Mouse (Mus musculus) neural tube, embryonic 13.5 days (tissue): ENCODE data around the gene Mrpl4. TPM values are rescaled to one million over a fixed set of nuclear protein-coding genes. Genes with fewer than 3 reads are reported as not detected.
"Not testable (repeated sequence)": the region's sequence is repeated elsewhere in the genome, so short reads cannot be mapped to it uniquely, and the experiment has no call there.

Experiments used
- ATAC-seq: fragments of 200-750 bp; cut with Nextera tagmentation; 2 replicates; pipeline ENCODE4 v1.8.0; 2017; ENCODE audit warnings: low read depth, mild to moderate bottlenecking, moderate TSS enrichment, moderate library complexity
- H3K27ac ChIP-seq: fragments of 300-500 bp; sonication (generic); replicated peaks from 2 replicates; pipeline ENCODE4 v1.5.1; 2015; ENCODE audit warnings: moderate library complexity, mild to moderate bottlenecking, inconsistent platforms
- H3K27me3 ChIP-seq: fragments of 300-500 bp; sonication (generic); 2 replicates; pipeline ENCODE4 v1.6.1; 2015; ENCODE audit warnings: mild to moderate bottlenecking, inconsistent platforms
- H3K36me3 ChIP-seq: fragments of 300-500 bp; sonication (generic); 2 replicates; pipeline ENCODE4 v1.6.1; 2015; ENCODE audit warnings: mild to moderate bottlenecking, inconsistent platforms
- H3K4me1 ChIP-seq: fragments of 300-500 bp; sonication (generic); replicated peaks from 2 replicates; pipeline ENCODE4 v1.6.1; 2015; ENCODE audit warnings: inconsistent platforms
- H3K4me2 ChIP-seq: fragments of 300-500 bp; sonication (generic); 2 replicates; pipeline ENCODE4 v1.6.1; 2015; ENCODE audit warnings: inconsistent platforms, mild to moderate bottlenecking, moderate library complexity
- H3K4me3 ChIP-seq: fragments of 300-500 bp; sonication (generic); 2 replicates; pipeline ENCODE4 v1.5.1; 2015; ENCODE audit warnings: mild to moderate bottlenecking, inconsistent platforms
- H3K9ac ChIP-seq: fragments of 300-500 bp; sonication (generic); 2 replicates; pipeline ENCODE4 v1.6.1; 2015; ENCODE audit warnings: moderate library complexity, mild to moderate bottlenecking, inconsistent platforms
- H3K9me3 ChIP-seq: fragments of 300-500 bp; sonication (generic); 2 replicates; pipeline ENCODE4 v1.6.1; 2016; ENCODE audit warnings: inconsistent platforms
- WGBS: fragments of 180-500 bp; shearing (Covaris S2); methylation state at CpG from one replicate; pipeline ENCODE4 v1.1.7; 2015; 5-methylcytosine and 5-hydroxymethylcytosine counted together
- polyA plus RNA-seq: library from polyadenylated mRNA; unstranded; fragments of >200 nt; fragmentation: Nextera tagmentation; extraction: Ambion mirVana; gene quantifications from 2 replicates; pipeline ENCODE4 v1.2.1, GENCODE M21; 2015

Gene Mrpl4
- polyA plus RNA-seq, 1 experiment from 2014 or later = 105 TPM

DNA sequence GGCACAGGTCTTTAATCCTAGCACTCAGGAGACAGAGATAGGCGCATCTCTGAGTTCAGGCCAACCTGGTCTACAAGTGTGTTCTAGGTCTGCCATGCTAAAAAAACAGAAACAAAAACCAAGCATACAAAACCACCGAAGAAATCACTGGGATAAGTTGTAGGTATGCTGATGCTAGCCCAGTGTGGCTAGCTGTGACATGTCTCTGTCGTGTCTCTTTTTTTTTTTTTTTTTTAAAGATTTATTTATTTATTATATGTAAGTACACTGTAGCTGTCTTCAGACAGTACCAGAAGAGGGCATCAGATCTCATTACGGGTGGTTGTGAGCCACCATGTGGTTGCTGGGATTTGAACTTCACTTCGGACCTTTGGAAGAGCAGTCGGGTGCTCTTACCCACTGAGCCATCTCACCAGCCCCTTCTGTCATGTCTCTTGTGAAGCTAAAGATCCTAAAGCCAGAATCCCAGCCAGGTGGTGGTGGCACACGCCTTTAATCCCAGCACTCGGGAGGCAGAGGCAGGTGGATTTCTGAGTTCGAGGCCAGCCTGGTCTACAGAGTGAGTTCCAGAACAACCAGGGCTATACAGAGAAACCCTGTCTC is 8.5 kb downstream of the Mrpl4 start:
- not testable (repeated sequence) for H3K27ac ChIP-seq, H3K4me3 ChIP-seq, H3K9me3 ChIP-seq, H3K4me2 ChIP-seq, ATAC-seq, H3K9ac ChIP-seq, H3K4me1 ChIP-seq
- H3K27me3 ChIP-seq = peaks cover 41% of the 10 kb centered on the region
- WGBS = 69% methylated on average over 9 of the region's 9 CpGs
- H3K36me3 ChIP-seq = peaks cover 36% of the 10 kb centered on the region

DNA sequence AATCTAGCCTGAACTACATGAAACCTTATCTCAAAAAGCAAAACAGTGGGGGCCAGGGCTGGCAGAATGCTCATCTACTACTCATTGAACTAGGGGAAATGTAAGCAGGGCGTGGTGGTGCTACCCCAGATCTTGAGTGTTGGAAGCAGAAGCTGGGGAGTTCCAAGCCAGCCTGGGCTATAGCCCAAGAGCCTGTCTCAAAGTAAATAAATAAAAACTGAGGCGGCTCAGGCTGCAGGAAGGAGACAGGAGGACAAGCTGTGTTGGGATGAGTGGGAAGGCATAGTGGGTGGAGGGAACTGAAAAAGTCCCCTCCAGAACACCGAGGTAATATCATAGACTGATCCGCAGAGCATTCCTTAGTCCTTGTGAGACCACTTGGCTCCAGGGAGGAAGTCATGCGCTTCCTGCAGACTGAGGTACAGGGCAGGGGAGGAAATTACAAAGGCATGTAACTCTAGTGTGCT is 9.3 kb downstream of the Mrpl4 start:
- Histone ChIP-seq H3K36me3 (peaks cover 28% of the 10 kb centered on the region), H3K27ac (no peak overlapping the region)
- 73% methylated on average over 5 of the region's 5 CpGs for WGBS

DNA sequence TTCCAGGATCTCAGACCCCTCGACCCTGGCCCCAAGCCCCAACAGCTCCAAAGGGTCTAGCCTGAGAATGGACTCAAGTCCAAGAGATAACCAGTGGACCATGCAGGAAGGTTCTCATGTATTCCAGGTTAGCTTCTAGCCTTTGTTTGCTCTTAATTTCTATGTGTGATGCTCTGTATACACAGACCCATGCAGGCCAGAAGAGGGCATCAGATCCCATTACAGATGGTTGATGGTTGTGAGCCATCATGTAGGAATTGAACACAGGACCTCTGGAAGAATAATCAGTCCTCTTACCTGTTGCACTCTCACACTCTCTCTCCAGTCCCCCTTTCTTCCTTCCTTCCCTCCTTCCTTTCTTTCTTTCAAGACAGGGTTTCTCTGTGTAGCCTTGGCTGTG is 9.8 kb downstream of the Mrpl4 start:
- no peak for ATAC-seq
- 54% methylated on average over 1 of the region's 1 CpGs for WGBS
- H3K4me3 ChIP-seq = no peak overlapping the region

More for the DNA sequence above, 9.3 kb downstream of the Mrpl4 start:
- peaks cover 10% of the 10 kb centered on the region for H3K4me1 ChIP-seq
- H3K4me3 ChIP-seq = no peak overlapping the region
- no peak overlapping the region for H3K4me2 ChIP-seq
- H3K9me3 ChIP-seq = no peaks in the 10 kb centered on the region
- no peak for ATAC-seq
- H3K9ac ChIP-seq = no peak overlapping the region
- H3K27me3 ChIP-seq = peaks cover 49% of the 10 kb centered on the region

DNA sequence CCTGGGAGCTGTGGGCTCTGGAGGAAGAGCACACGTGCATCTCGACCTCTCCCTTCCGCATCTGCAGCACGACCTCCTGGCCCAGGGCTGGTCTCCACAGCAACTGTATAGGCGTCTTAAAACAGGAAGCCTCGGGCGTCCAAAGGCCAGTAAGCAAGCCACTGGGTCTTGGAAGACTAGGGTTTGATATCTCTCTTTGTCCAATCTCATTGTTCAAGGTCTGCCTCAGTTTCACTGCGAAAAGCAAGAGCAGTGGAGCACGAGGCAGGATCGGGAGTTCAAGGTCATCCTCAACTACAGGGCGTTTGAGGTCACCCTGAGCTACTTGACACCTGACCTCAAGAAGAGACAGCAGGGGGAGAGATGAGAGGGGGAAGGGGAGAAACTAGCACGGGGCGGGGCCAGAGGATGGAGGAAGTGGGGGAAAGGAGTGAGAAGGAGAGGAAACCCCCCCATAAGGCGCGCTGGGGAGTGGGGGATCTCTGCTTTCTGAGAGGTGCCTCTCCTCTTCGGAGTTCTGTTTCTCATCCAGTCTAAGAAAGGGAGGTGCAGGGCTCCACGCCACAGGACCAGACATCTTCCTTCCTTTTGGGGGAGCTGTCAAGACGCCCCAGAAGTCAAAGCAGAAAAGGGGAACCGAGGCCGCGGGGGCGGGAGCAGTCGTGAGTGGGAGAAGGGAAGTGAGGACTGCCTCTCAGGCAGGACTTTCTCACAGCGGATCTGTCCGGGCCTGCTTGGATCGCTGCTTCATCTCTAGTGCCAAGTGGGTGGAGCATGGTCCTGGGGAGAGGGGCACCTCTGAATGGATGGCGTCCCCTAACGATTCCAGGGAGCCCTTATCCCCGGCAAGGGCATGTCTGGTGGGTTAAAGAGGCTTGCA is 12.4 kb downstream of the Mrpl4 start:
- Histone ChIP-seq H3K27me3 (peaks cover 76% of the 10 kb centered on the region), H3K4me2 (peak overlapping the region; percentile 47), H3K9ac (no peak overlapping the region), H3K4me3 (peak overlapping the region; percentile 25), H3K4me1 (peaks cover 10% of the 10 kb centered on the region), H3K27ac (no peak overlapping the region), H3K9me3 (no peaks in the 10 kb centered on the region), H3K36me3 (no peaks in the 10 kb centered on the region)
- 0 out of 2 replicates have a peak, but pooled peaks have one; percentile 37 for ATAC-seq
- WGBS = 1% methylated on average over 28 of the region's 29 CpGs

More for the DNA sequence above, 9.8 kb downstream of the Mrpl4 start:
- Histone ChIP-seq H3K27me3 (peaks cover 54% of the 10 kb centered on the region), H3K4me2 (no peak overlapping the region), H3K36me3 (peaks cover 23% of the 10 kb centered on the region), H3K9me3 (no peaks in the 10 kb centered on the region), H3K4me1 (peaks cover 10% of the 10 kb centered on the region), H3K9ac (no peak overlapping the region), H3K27ac (no peak overlapping the region)

DNA sequence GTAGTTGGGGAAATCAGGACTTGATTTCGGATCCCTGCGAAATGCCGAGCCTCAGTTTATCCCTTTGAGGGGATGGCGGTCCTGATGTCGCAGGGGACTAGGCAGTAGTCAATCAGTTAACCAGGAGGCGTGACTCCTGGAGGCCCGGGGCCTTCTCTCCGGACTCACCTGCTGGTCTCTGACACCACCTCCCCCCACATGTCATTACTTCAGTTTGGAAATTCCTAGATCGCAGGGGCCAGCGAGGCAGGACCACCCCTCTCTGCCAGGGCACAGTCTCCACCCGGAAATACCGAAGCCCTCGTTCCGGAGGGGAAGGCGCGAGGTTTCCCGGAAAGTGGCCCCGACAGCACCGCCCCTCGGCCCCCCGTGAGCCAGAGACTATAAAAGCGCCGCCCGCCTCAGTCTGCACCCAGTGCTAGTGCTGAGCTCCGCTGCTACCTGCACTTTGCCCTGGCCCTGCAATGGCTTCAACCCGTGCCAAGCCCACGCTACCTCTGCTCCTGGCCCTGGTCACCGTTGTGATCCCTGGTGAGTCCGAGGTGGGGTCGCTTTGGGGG is 13.1 kb downstream of the Mrpl4 start, which contains the start of gene Icam1:
TSS of gene Icam1 (plus strand) at position 415 of the 560 bp plus-strand sequence.
- Histone ChIP-seq H3K4me3 (peak within 1 kb of the TSS; percentile 25), H3K27me3 (peaks cover 76% of the 10 kb centered on the region), H3K4me2 (peak within 1 kb of the TSS; percentile 47), H3K9me3 (no peaks in the 10 kb centered on the region), H3K9ac (0 out of 2 replicates have a peak within 1 kb of the TSS, but pooled peaks have one; percentile 13), H3K27ac (no peak within 1 kb of the TSS), H3K36me3 (no peaks in the 10 kb centered on the region), H3K4me1 (peaks cover 10% of the 10 kb centered on the region)
- no peak for ATAC-seq
- under 1% methylated on average over 30 of the region's 30 CpGs for WGBS

DNA sequence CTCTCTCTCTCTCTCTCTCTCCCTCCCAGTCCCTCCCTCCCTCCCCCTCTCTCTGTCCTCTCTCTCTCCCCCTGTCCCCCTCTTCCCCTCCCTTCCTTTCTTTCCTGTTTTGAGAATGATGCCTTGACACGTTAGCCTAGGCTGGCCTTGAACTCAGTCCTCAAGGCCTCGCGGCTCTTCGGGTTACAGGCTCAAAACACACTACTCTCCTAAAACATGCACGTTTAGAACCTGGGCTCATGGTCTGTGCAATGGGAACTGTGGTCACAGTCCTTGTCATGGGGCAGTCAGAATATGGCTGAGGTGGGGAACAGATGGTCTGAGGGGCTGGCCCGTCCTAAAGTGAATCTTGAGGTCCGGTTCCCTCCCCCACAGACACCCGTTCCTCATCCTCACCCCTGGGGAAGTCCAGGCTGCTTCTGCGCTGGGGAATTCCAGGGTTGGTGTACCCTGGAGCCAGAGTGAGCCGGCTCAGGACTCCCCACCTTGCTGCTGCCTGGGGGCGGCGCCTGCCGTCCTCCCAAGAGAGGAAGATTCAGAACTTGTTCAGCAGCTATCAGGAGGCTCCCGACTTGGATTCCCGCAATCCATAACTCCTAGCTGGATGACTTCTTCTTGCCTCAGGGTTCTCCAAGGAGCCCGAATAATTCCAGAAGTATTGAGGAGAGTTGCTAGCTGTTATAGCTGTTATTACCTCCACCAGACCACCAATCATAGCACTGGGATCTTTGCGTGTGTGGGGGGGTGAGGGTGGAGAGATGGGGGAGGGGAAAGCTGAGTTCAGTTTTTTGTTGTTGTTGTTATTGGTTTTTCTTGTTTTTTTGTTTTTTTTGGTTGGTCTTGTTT is 14.0 kb downstream of the Mrpl4 start:
- Histone ChIP-seq H3K27ac (no peak overlapping the region), H3K4me2 (peak overlapping the region; percentile 47; the same call in 1 of the 2 replicates), H3K9me3 (no peaks in the 10 kb centered on the region), H3K4me1 (peaks cover 10% of the 10 kb centered on the region), H3K9ac (no peak overlapping the region), H3K27me3 (peaks cover 79% of the 10 kb centered on the region), H3K4me3 (peak overlapping the region; percentile 25), H3K36me3 (no peaks in the 10 kb centered on the region)
- ATAC-seq = no peak
- 6% methylated on average over 17 of the region's 17 CpGs for WGBS

DNA sequence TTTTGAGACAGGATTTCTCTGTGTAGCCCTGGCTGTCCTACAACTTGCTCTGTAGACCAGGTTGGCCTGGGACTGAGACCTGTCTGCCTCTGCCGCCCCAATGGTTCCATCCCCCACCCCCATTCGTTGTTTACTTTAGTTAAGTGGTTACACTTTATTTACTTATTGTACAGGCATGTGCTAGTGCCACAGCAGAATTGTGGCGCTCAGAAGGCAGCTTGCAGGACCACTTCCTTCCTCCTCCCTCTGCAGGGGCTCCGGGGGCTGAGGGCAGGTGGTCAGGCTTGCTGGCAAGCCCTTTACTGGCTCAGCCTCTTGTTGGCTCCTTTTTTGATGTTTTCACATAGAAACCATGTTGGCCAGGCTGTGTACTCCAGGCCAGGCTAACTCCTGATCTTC is 14.6 kb downstream of the Mrpl4 start:
- Histone ChIP-seq H3K36me3 (no peaks in the 10 kb centered on the region), H3K27ac (no peak overlapping the region), H3K27me3 (peaks cover 79% of the 10 kb centered on the region), H3K4me1 (peaks cover 10% of the 10 kb centered on the region), H3K4me2 (no peak overlapping the region), H3K9ac (no peak overlapping the region), H3K4me3 (no peak overlapping the region; the same call in 1 of the 2 replicates), H3K9me3 (no peaks in the 10 kb centered on the region)
- ATAC-seq = no peak
- WGBS = 36% methylated on average over 4 of the region's 4 CpGs

DNA sequence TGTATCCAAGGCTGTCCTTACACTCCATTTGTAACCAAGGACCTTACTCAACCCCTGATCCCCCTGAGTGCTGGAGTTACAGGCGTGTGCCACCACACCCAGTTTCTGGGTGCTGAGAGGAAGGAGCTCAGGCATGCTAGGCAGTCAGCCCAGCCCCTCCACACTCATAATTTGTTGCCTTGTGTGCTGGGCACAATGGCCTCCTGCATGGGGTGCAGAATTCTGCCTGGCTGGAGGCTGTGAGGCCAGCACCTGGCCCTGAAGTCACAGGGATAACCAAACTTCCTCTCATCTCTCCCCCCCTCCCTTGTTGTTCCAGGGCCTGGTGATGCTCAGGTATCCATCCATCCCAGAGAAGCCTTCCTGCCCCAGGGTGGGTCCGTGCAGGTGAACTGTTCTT is 16.1 kb downstream of the Mrpl4 start:
- 64% methylated on average over 2 of the region's 2 CpGs for WGBS
- Histone ChIP-seq H3K9me3 (no peaks in the 10 kb centered on the region), H3K4me2 (no peak overlapping the region), H3K4me1 (peaks cover 10% of the 10 kb centered on the region), H3K4me3 (no peak overlapping the region), H3K9ac (no peak overlapping the region), H3K36me3 (no peaks in the 10 kb centered on the region), H3K27me3 (peaks cover 67% of the 10 kb centered on the region), H3K27ac (no peak overlapping the region)
- no peak for ATAC-seq

DNA sequence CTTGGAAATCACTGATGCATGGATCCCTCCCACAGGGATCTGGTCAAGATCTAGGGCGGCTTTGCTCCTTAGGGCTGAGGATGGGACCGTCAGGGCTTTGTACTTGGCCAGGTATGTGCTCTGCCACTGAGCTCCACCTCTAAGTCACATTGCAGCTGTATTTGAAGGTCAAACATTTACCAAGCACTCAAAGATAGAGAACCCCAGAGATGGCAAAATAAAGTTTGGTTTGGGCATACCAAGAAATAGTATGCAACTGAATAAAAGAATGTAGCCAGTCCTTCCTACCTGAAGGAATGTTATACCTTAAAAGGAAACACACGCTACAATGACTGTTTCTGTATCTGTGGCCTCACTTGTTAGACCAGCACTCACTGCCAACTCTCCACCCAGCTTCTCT is 18.8 kb downstream of the Mrpl4 start:
- 80% methylated on average over 3 of the region's 3 CpGs for WGBS
- ATAC-seq = no peak
- no peak overlapping the region for H3K9ac ChIP-seq
- H3K27me3 ChIP-seq = peaks cover 51% of the 10 kb centered on the region
- no peaks in the 10 kb centered on the region for H3K9me3 ChIP-seq
- no peaks in the 10 kb centered on the region for H3K36me3 ChIP-seq
- no peak overlapping the region for H3K27ac ChIP-seq
- no peak overlapping the region for H3K4me3 ChIP-seq
- H3K4me2 ChIP-seq = no peak overlapping the region
- no peaks in the 10 kb centered on the region for H3K4me1 ChIP-seq

DNA sequence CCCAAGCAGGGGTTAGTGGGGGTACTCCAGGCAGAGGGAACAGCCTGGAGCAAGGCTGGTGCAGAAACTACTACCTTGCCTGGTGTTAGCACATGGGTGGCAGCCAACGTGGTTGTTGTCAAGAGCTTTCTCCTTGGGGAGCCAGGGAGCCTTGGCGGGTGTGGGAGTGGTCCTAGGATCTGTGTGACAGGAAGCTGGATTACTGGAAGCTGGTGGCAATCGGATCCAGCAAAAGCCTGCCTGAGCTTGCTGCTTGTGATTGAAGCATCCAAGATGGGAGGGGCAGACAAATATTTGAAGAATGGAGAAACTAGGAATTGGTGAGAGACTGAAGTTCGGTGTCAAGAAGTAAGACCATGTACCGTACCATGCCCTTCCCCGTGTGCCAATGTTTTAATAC is 19.8 kb downstream of the Mrpl4 start:
- Histone ChIP-seq H3K9me3 (no peaks in the 10 kb centered on the region), H3K27me3 (peaks cover 51% of the 10 kb centered on the region), H3K4me2 (no peak overlapping the region), H3K4me1 (0 out of 2 replicates have a peak, but pooled peaks cover 1% of the 10 kb centered on the region), H3K4me3 (no peak overlapping the region), H3K36me3 (no peaks in the 10 kb centered on the region), H3K27ac (no peak overlapping the region), H3K9ac (no peak overlapping the region)
- 67% methylated on average over 6 of the region's 6 CpGs for WGBS
- no peak for ATAC-seq

DNA sequence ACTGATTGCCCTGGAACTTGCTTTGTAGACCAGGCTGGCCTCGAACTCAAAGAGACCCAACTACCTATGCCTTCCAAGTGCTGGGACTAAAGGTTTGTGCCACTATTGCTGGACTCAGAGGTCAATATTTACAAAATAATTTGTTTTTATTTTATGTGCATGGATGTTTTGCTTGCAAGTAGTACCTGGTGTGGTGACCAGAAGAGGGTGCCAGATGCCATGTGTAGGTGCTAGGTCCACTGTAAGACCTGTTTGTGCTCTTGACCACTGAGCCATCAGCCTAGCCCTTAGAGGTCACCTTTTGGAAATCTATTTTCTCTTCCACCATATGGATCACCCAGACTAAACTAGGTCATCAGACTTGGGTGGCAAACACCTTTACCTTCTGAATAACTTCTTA is 20.2 kb downstream of the Mrpl4 start:
- no peak overlapping the region for H3K9ac ChIP-seq
- H3K4me1 ChIP-seq = peaks cover 5% of the 10 kb centered on the region
- no peaks in the 10 kb centered on the region for H3K9me3 ChIP-seq
- H3K27me3 ChIP-seq = peaks cover 51% of the 10 kb centered on the region
- no peak overlapping the region for H3K4me3 ChIP-seq
- WGBS = 87% methylated on average over 1 of the region's 1 CpGs
- H3K27ac ChIP-seq = no peak overlapping the region
- no peak overlapping the region for H3K4me2 ChIP-seq
- no peak for ATAC-seq
- H3K36me3 ChIP-seq = no peaks in the 10 kb centered on the region
